Mouse (Mus musculus): ENCODE measurements around the gene Rbm26.

DNA sequence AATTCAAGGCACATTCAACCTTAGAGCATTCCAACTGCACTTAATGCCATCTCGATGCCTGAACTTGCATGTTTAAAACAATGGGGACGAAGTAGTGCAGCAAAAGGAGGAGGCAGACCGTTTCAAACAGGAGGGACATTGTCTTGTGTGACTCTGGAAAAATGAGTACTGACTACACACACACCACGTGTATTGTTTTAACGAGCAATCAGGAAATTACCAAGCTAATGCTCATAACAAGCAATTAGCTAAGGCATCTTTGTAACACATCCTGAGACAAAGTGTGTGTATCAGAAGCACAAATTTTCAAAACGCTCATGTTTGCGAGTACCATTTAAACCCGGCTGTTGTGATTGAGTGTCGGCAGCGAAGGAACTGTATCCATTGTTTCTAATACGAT is 93.0 kb downstream of the Rbm26 start:
- TF ChIP-seq POLR2A (IDR thresholded peaks at IDR 0.05; ENCODE audit: low read depth, low read length) (no peak), CTCF (IDR thresholded peaks at IDR 0.05; ENCODE audit: extremely low read depth, insufficient read length, insufficient replicate concordance, low read depth, low read length) (no peak)

Measured in small intestine, adult 2 months (tissue).